Mouse (Mus musculus): Measurements from ENCODE around the gene Cib4.

DNA sequence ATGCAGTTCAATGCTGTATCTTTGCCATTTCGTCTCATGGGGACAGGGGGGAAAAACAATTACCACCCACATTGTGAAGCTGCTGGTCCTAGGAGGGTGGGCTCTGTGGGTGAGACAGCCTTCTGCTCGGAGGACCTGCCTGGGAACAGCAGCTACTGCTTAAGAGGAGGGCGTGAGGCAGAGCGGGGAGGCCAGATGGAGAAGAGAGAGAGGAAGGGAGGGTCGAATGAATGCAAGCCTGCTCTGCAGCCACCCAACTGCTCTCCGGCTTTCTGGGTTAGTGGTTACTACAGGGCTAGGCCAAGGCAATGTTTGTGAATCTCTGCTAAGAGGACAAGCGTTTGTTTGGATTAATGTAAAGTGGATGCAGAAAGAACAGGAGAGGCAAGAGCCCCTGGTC lies 26.1 kb downstream of the Cib4 start:
- no peak for TF ChIP-seq EP300 (optimal IDR thresholded peaks at IDR 0.05)
- TF ChIP-seq CTCF (IDR thresholded peaks at IDR 0.05; ENCODE audit: low read depth) = no peak

Data from stomach, postnatal 0 days (tissue).